In the genomic region with DNA sequence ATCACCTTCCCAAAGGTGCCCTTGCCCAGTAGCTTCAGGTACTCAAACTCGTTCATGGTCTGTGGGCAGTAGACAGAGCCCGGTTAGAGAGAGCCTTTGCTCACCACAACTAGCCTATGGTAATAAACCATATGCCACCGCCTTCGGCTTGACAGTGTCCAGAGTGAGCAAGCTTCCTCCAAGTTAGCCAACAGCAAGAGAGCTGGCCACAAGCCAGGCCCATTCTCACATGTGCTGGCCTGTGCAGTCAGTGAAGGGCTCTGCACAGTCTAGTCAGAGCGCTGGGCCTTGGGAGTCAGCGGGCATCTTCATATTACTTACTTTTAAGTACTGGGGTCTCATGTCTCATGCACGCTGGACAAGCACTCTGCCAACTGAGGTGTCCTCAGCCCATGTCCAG, we compare ENCODE assay signal across 8 mouse cellular contexts. TPM values are rescaled to one million over a fixed set of nuclear protein-coding genes. Genes with fewer than 3 reads are reported as not detected.
A peak's percentile ranks its signal among the peaks of the same experiment; 100 is the strongest.
DNase-seq lines count a peak whose midpoint lies in the region.

No protein-coding gene starts in this region.

- DNase-seq in heart, adult 18-20 months = peak; percentile 41 to 58
- no peak for DNase-seq in heart, adult 11 months
- peak; percentile 66 for DNase-seq in left cerebral cortex, postnatal 4 days
- DNase-seq in left cerebral cortex, postnatal 25 days (ENCODE audit: low spot score in 2 of 2) = no peak
- DNase-seq in adipocyte (ENCODE audit: low spot score) = peak; percentile 45
- DNase-seq in cerebellum, adult 8-10 months = peak; percentile 68
- no peak for DNase-seq in layer of hippocampus, adult 8-10 months (ENCODE audit: low spot score in 2 of 2)
- DNase-seq in right cerebral cortex, postnatal 25 days = no peak

- intact Hi-C loops in left cerebral cortex, postnatal 4 days (cut with DNase I) = no loop called here
- intact Hi-C loops in left cerebral cortex, postnatal 25 days (cut with DNase I) = no loop called here

RNA-seq across cellular contexts. Expression of a gene that starts 14.1 kb away (rescaled TPM):
- total RNA-seq in heart, adult 18-20 months (2021) = 10 to 100 TPM; 31.7 to 35.2 TPM
- 10 to 100 TPM; 25.3 to 25.9 TPM for total RNA-seq in left cerebral cortex, postnatal 4 days (2021)
- 10 to 100 TPM; 17.4 to 18.8 TPM for total RNA-seq in left cerebral cortex, postnatal 25 days (2021)
- 10 to 100 TPM; 20.8 to 23.5 (median 22.1) TPM for total RNA-seq in layer of hippocampus, adult 8-10 months (2022)

RNA-seq across cellular contexts. Expression of a gene that starts 16.1 kb away (rescaled TPM):
- total RNA-seq in heart, adult 18-20 months (2021) = 100 to 1,000 TPM; 182 to 193 TPM
- total RNA-seq in left cerebral cortex, postnatal 4 days (2021) = 100 to 1,000 TPM; 279 to 286 TPM
- total RNA-seq in left cerebral cortex, postnatal 25 days (2021) = 100 to 1,000 TPM; 138 to 140 TPM
- total RNA-seq in layer of hippocampus, adult 8-10 months (2022) = 100 to 1,000 TPM; 153 to 162 (median 161) TPM

RNA-seq across cellular contexts. Expression of a gene that starts 20.0 kb away (rescaled TPM):
- 1 to 10 TPM; 3.6 to 4.9 TPM for total RNA-seq in heart, adult 18-20 months (2021)
- 1 to 10 TPM in 1 of 2 experiments, under 1 TPM in 1; 0.62 to 1.9 TPM for total RNA-seq in left cerebral cortex, postnatal 4 days (2021)
- total RNA-seq in left cerebral cortex, postnatal 25 days (2021) = 1 to 10 TPM in 1 of 2 experiments, under 1 TPM in 1; 0.76 to 1.3 TPM
- total RNA-seq in layer of hippocampus, adult 8-10 months (2022) = 1 to 10 TPM in 3 of 4 experiments, under 1 TPM in 1; 0.98 to 2.2 (median 1.1) TPM

RNA-seq across cellular contexts. Expression of a gene that starts 38.8 kb away (rescaled TPM):
- total RNA-seq in heart, adult 18-20 months (2021) = 100 to 1,000 TPM; 192 to 206 TPM
- 1 to 10 TPM; 1.5 to 1.7 TPM for total RNA-seq in left cerebral cortex, postnatal 4 days (2021)
- total RNA-seq in left cerebral cortex, postnatal 25 days (2021) = 10 to 100 TPM; 16.4 to 18.2 TPM
- 10 to 100 TPM in 3 of 4 experiments, 1 to 10 TPM in 1; 9.6 to 30.4 (median 20.8) TPM for total RNA-seq in layer of hippocampus, adult 8-10 months (2022)

Comparison
In these comparisons a context has a peak if more than half of its experiments do, and no peak if none do; other contexts are left out.
1. DNase-seq: peak in heart, adult 18-20 months (2 of 2), left cerebral cortex, postnatal 4 days (single experiment), adipocyte (single experiment) and cerebellum, adult 8-10 months (single experiment); none in heart, adult 11 months (single experiment), left cerebral cortex, postnatal 25 days (0 of 2), layer of hippocampus, adult 8-10 months (0 of 2) and right cerebral cortex, postnatal 25 days (single experiment).